16 mouse cellular contexts compared by ENCODE assay signal in the genomic region with DNA sequence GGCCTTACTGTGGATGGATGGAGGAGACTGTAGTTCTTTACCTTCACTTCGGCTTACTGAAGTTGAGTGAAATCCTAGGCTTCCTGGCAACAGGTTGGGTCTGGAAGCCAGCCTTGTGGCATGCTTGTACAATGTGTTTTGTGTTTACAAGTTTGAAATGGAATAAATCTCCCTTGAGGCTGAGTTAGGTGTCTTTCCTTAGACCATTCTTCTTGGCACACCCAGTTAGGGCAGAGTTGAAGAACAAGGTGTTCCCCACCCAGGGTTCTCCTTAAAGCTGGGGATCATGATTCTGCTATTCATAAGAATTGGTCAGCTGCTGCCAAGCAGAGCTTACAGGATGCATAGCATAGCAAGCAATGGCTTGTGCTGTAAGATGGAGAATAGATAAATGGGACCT.
"Had no signal": no experiment of that assay in that cellular context is flagged by ENCODE, and none has a peak within 500 bp of the region (broad histone marks: within the 10 kb centered on the region; RNA-seq: fewer than 3 reads in every experiment).

No protein-coding gene starts in this region.

- H3K4me3 ChIP-seq: neural tube, embryonic 12.5 days; neural tube, embryonic 13.5 days; neural tube, embryonic 15.5 days; stomach, embryonic 15.5 days had no signal

- H3K4me1 ChIP-seq: neural tube, embryonic 12.5 days; neural tube, embryonic 13.5 days; stomach, embryonic 15.5 days had no signal

- H3K9ac ChIP-seq: neural tube, embryonic 12.5 days; neural tube, embryonic 13.5 days; neural tube, embryonic 15.5 days; stomach, embryonic 15.5 days had no signal

- DNase-seq: retina, postnatal 1 day; right cerebral cortex, adult 18-20 months; right cerebral cortex, postnatal 14 days; right cerebral cortex, postnatal 25 days; spleen, adult 18-20 months; thymus, adult 18-20 months; thymus, adult 2 months; thymus, postnatal 14 days; thymus, postnatal 25 days; thymus, postnatal 36 days; thymus, postnatal 4 days had no signal

- H3K36me3 ChIP-seq: neural tube, embryonic 12.5 days; neural tube, embryonic 13.5 days; neural tube, embryonic 15.5 days; stomach, embryonic 15.5 days had no signal

- H3K27ac ChIP-seq: neural tube, embryonic 12.5 days; neural tube, embryonic 13.5 days; neural tube, embryonic 15.5 days; stomach, embryonic 15.5 days; stomach, postnatal 0 days had no signal

- H3K9me3 ChIP-seq: neural tube, embryonic 12.5 days; neural tube, embryonic 13.5 days; neural tube, embryonic 15.5 days; stomach, embryonic 15.5 days had no signal

- H3K27me3 ChIP-seq: neural tube, embryonic 12.5 days; neural tube, embryonic 13.5 days; neural tube, embryonic 15.5 days; stomach, embryonic 15.5 days had no signal

- H3K4me2 ChIP-seq: neural tube, embryonic 12.5 days; neural tube, embryonic 13.5 days; neural tube, embryonic 15.5 days; stomach, embryonic 15.5 days had no signal
